Mouse (Mus musculus) regulatory T cell (primary cell): Measurements from ENCODE around the gene Adnp.

ENCODE experiments used
- in situ Hi-C: fragments of 300-600 bp; cut with MboI, MseI; formaldehyde crosslinking; loops from one replicate; pipeline ENCODE4 v1.15.1; 2025; ENCODE audit warnings: high pct_unique_total_duplicates

The Adnp gene

GRCm38 (mm10) chr2:168206725-168207644 lies at the start of gene Adnp:
Gene Adnp (minus strand): TSS chr2:168207112.
- in situ Hi-C loops = no loop called here

- in situ Hi-C loops = loop anchor here (10.0 kb wide), 1 partner anchor 408 kb away; no protein-coding TSS in a partner anchor
Measured at GRCm38 (mm10) chr2:168256506-168256905, 49.6 kb upstream of the Adnp start.

- in situ Hi-C loops = loop anchor here (5.0 to 10.0 kb wide), 3 partner anchors 188 to 411 kb away; no protein-coding TSS in a partner anchor
Measured at GRCm38 (mm10) chr2:168253822-168254221, 46.9 kb upstream of the Adnp start.

GRCm38 (mm10) chr2:168252639-168253292 lies 45.9 kb upstream of the Adnp start:
- in situ Hi-C loops = loop anchor here (5.0 to 10.0 kb wide), 3 partner anchors 190 to 412 kb away; no protein-coding TSS in a partner anchor

GRCm38 (mm10) chr2:168250270-168250669 lies 43.4 kb upstream of the Adnp start:
- in situ Hi-C loops = loop anchor here (5.0 to 10.0 kb wide), 3 partner anchors 192 to 415 kb away; no protein-coding TSS in a partner anchor

GRCm38 (mm10) chr2:168248856-168249245 lies 41.9 kb upstream of the Adnp start:
- in situ Hi-C loops = no loop called here

GRCm38 (mm10) chr2:168248167-168248855 lies 41.4 kb upstream of the Adnp start:
- in situ Hi-C loops = no loop called here

- in situ Hi-C loops = no loop called here
Measured at GRCm38 (mm10) chr2:168245571-168245970, 38.7 kb upstream of the Adnp start.

- in situ Hi-C loops = no loop called here
Measured at GRCm38 (mm10) chr2:168243278-168243677, 36.4 kb upstream of the Adnp start.

- in situ Hi-C loops = no loop called here
Measured at GRCm38 (mm10) chr2:168242841-168243240, 35.9 kb upstream of the Adnp start.

- in situ Hi-C loops = no loop called here
Measured at GRCm38 (mm10) chr2:168238335-168238734, 31.4 kb upstream of the Adnp start.

- in situ Hi-C loops = no loop called here
Measured at GRCm38 (mm10) chr2:168233286-168233685, 26.4 kb upstream of the Adnp start.

- in situ Hi-C loops = no loop called here
Measured at GRCm38 (mm10) chr2:168231471-168231829, 24.5 kb upstream of the Adnp start.

- in situ Hi-C loops = no loop called here
Measured at GRCm38 (mm10) chr2:168230773-168231470, 24.0 kb upstream of the Adnp start.

GRCm38 (mm10) chr2:168230026-168230728 lies 23.3 kb upstream of the Adnp start, which contains the start of the genes Gm20716, Dpm1 and Mocs3:
Gene Gm20716 (minus strand): TSS chr2:168230364.
Gene Dpm1 (minus strand): TSS chr2:168230591.
Gene Mocs3 (plus strand): TSS chr2:168230622.
- in situ Hi-C loops = no loop called here

GRCm38 (mm10) chr2:168229116-168230025 lies 22.5 kb upstream of the Adnp start:
- in situ Hi-C loops = no loop called here

GRCm38 (mm10) chr2:168223326-168223725 lies 16.4 kb upstream of the Adnp start:
- in situ Hi-C loops = no loop called here

GRCm38 (mm10) chr2:168213788-168214397 lies 7.0 kb upstream of the Adnp start:
- in situ Hi-C loops = no loop called here

GRCm38 (mm10) chr2:168207883-168208282 lies 971 bp upstream of the Adnp start:
- in situ Hi-C loops = no loop called here
